Mouse (Mus musculus): ENCODE measurements around the gene Tmbim4.

The Tmbim4 gene

DNA sequence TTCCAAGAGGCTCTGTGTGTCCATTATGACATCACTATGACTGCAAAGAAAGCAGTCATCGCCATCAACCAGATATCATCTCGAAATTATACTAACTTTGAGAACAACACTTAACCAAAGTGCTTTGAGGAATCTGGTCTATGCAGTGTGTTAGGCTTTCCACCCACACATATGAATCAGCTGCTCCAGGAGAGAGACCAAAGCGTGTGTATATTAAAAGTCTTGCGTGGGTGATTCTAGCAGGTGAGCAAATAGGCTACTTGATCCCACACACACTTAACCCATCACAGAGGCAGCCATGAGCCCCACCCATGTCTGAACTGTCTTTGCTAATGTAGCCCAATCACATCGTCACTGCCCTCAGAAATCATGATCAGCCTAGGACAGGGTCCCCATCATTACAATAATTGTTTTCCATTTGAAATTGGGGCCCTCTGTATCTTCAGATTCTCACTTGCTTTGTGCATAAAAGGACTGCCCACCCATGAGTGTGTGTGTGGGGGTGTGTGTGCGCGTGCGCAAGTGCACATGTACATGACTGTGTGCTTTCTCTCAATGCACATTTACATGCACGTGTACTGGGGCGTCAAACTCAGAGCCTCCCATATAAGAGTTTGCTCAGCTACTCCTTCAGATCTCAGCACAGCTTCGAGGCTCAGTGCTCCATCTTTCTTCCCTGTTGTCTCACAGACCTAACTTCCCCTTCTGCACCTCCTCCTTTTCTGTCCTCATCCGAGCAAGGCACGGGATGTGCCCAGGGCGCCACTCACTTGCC is 4.1 kb upstream of the Tmbim4 start:
- DNase-seq (ENCODE audit: low read depth, low spot score), result no peak

DNA sequence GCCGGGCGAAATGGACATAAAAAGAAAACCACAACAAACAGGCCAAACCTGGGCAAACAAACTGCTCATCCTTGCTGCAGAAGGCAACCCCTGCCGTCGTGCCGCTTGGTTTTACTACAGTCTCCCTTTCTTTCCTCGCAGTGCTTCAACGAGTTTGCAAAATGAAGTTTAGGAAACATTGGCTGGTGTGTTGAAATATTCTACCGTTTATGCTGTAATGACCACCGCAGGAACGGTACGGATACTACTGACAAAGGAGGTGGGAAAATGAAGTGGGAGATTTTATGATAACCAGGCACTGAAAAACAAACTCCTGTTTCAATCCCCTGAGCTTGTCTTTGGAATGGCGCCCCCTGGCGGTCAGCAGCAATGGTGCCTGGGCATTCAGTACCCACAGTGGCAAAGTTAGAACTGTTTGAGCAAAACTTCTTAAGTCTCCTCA is 592 bp downstream of the Tmbim4 start, which contains the start of gene Irak3:
TSS of gene Irak3 (minus strand) at position 170 of the 442 bp plus-strand sequence.
- peak; percentile 88 for DNase-seq (ENCODE audit: low read depth, low spot score)

DNA sequence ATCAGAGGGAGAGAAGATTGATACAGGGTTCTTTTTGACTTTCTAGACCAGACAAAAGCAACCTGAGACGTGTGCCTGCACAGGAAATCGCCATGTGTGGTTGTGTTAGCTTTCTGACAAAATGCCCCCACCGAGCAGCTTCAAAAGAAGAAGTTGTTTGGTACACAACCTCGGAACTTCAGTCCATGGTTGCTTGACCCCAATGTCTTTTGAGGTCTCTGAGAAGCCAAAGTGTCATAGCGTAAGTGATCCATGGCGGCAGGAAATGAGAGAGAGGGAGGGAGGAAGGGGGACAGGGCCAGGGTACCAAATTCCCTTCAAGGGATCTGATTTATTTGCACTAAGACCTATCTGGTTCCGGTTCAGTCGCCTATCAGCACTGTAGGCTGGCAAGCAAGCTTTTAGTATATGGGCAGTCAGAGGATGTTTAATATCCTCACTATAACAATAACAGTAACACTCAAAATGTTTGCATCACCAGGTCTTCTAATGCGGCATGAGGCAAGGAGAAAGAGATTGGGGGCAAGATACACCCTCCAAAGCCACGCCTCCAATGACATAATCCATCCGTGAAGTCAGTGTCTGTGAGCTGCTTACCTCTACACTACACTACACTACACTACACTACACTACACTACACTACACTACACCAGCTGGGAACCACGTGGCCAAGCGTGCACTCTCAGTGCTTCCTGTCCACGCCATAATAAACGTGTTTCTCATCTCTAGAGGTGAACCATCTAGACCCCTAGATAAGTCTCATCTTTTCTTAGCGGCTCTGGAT is 1.3 kb downstream of the Tmbim4 start:
- peak; percentile 42 for DNase-seq (ENCODE audit: low read depth, low spot score)

DNA sequence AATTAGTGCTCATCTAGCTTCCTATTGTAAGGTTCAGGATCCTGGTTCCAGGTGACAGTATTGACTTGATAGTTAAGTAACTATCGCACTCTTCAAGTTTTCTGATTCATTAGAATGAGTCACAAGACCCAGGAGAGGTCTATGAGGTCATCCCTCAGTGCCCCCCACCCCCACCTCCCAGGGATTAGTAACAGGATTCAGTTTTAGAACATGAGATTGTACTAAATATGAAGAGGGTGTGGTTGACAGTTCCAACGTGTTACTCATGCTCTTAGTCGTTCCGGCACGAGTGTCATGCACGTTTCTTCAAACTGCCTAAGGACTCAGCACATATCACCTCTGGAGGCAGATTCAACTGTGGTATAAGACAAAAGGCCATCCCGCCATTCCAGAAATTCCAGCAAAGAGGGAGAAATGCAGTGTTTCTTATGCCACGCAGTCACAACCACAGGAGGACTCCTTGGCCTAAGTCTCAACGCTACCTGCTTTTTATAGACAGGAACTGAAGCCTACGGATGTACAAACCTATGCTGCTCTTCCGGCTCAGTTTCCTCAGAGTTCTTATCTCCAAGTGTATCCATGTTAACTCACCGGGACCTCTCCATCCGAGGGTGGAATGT is 3.3 kb downstream of the Tmbim4 start:
- DNase-seq (ENCODE audit: low read depth, low spot score), result peak; percentile 74

DNA sequence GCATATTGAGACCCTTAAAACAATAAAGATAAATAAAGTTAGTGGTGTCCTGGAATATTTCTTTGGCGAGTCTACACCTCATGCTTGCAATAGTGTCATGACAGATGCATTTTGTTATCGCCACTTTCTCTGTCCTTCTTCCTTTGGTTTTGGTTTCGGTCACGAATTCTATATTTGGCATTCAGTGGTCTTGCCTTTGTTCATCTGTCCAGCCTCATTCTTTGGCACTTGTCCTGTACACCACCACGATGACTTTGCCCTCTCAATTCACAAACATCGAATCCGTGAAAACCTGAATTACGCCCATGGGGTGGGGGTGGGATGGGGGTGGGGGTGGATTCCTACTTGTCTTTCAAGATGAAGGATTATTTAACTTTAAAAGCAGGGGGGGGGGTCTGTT is 6.6 kb downstream of the Tmbim4 start:
- DNase-seq (ENCODE audit: low read depth, low spot score), result no peak

DNA sequence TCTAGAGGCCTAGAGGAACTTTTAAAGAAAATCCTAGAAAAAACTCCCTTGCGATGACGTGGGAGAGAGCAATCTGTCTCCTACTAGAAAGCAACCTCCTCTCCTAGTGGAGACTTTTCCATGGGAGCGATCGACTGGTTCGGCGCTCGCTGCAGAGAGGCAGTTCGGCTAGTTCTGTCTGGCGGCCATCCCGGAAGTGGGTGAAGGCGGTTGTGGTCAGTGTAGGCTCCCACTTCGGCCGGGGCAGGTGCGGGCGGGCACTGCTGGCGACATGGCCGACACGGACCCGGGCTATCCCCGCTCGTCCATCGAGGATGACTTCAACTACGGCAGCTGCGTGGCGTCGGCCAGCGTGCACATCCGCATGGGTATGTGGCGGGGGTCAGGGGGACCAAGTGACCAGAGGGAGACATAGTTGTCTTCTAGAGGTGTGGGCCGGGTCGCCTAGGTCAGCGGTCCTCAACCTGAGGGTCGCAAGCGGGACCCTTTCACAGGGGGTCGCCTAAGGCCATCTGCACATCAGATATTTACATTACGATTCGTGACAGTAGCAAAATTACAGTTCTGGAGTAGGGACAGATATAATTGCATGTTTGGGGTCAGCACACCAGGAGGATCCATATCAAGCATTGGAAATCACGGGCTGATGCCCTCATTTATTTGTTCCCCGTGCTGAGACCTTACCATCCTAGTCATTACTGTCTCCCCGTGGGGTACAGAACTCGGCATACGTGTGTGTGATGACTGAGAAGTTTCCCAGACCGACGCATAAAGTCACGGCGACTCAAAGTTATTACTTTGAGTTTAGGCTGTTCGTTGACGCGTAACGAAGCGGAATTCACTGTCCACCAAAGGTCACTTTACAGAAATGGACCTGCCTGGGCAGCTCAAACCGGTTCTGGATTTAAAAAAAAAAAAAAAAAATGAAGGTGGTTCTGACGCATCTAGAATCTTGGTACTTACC is 7.5 kb downstream of the Tmbim4 start:
- DNase-seq (ENCODE audit: low read depth, low spot score), result peak; percentile 92

DNA sequence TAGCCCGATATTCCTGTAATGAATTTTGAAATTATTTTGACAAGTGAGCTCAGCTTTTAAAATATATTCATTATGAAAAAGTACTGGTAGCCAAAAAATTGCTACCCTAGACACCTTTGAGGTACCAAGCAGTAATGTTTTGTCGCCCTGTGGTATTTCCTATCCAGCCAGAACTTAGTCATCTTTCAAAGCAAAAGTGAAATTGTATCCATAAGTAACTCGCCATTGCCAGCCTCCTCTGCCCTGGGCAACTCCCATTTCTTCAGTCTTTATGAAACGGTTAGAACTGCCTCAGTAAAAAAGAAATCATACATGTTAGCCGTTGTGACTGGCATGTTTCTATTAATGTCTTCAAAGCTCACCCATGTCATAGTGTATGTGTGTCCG is 8.1 kb downstream of the Tmbim4 start:
- no peak for DNase-seq (ENCODE audit: low read depth, low spot score)

DNA sequence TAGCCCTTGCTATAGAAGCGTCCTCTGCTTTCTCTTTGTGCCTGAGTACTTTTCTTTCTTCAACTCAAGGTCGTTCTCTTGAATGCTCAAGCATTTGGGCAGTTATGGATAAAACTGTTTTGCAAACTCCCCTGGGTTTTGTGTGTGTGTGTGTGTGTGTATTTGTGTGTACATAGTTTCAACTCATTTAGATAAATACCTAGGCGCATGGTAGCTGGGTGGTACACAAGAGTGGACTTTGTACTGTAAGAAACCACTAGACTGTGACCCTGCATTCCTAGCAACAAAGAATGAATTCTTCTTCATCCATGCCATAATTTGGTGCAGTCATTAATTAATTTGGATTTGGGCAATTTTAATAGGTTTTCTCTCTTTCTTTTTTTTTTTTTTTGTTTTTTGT is 8.7 kb downstream of the Tmbim4 start:
- no peak for DNase-seq (ENCODE audit: low read depth, low spot score)

DNA sequence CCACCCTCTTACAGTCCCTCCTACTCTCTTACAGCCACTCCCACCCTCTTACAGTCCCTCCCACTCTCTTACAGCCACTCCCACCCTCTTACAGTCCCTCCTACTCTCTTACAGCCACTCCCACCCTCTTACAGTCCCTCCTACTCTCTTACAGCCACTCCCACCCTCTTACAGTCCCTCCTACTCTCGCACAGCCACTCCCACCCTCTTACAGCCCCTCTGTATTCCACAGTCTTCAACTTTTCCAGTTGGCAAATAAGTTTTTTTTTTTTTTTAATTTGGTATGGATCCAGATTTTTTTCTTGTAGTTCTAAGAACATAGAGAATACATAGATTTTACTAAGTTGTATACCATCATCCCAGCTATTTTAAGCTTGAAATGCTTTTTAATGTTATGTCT is 15.7 kb downstream of the Tmbim4 start:
- peak; percentile 38 for DNase-seq (ENCODE audit: low read depth, low spot score)

DNA sequence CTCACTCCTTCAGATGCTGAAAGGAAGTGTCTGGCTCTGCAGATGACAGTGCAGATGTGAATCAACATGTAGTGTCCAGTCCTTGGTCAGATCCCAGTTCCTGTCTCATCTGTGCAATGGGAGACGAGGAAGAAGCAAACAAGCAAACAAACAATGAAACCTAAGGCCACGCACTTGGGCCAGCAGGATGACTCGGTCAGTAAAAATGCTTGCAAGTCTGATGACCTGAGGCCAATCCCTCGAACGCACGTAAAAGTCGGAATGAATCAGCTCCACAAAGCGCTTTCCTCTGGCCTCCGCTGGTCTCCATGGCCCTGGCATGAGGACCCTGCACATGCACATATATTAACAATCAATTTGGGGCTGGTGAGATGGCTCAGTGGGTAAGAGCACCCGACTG is 17.6 kb downstream of the Tmbim4 start:
- DNase-seq (ENCODE audit: low read depth, low spot score), result no peak

DNA sequence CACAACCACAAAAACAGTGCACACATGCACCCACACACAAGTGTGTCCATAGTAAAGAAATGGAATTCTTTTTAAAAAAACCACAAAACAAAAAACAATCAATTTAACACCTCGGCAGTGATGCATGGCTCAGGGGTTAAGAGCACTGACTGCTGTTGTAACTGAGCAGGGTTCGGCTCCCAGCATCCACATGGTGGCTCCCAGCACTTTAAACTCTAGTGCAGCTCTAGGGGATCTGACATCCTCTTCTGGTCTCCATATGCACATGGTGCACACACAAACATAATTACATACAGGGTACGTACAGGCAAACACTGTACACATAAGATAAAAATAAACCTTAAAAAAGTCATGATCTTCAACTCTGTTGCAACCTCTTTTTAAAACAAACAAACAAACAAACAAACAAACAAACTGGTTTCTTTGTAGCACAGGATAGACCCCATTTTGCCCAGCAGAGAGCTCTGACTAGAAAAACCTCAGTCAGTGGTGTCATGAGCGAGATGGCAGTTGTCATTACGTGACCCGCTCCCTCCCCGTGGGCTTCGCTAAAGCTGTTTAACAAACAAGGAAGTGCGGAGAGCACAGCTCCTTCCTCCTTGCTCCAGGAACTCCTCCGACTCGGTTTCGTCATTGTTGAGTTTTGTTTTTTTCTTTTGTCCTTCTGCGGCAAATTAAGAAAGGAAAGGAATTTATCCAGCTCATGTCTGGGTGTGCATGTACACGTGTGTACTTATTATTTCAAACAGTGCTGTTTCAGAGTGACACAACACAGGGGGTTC is 18.4 kb downstream of the Tmbim4 start:
- no peak for DNase-seq (ENCODE audit: low read depth, low spot score)

DNA sequence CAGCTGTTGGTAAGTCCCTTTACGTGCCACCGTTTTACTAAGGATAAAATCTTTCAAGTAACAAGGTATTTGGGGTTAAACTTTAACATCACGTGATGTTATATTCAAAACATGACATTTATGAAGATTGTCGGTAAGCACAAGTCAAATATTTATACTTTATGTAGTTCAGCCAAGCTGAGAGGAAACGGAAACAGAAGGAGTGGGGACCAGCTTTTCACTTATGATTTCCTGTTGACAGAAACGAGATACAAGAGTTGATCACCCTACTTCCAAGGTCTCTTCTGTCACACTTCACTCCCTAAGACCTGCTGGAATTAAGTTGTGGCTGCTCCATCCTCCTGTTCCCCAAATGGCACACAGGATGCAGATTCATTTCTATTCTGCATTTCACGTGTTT is 19.4 kb downstream of the Tmbim4 start:
- DNase-seq (ENCODE audit: low read depth, low spot score), result no peak

DNA sequence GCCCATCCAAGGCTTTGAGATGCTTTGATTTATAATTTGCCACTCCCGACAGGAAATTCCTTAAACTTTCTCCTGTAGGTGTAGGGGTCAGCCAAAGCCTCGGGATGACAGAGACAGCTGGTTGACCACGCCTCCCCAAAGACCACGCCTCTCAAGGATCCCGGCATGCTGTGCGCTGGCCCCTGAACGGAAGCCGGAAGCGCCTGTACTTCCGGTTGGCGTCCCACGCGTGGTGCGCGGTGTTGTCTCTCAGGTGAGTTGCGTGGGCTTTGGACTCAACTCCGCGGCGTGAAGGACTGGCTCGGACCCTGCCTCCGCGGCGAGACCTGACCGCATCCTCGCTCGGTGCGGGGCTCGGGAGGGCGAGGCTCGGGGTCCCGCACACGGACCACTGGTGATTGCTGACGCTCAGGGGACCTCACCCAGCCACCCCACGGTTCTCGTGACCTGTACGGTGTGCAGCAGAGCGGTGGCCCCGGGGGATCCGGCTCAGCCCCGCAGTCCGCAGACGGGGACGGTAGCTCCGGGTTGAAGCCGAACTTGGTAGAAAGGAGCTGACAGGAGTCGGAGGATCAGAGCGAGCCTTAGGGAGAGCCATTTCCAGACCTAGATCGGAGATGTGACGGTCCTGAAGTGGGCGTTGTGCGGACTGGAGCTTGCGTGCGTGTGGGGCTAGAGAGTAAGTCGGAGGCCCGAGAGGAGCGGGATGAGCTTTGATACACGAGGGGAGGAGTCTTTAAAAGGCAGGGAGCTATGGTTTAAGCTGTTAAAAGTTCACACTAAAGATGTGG is 25.7 kb downstream of the Tmbim4 start, which contains the start of gene Llph:
TSS of gene Llph (plus strand) at position 200 of the 791 bp plus-strand sequence.
- peak; percentile 95 for DNase-seq (ENCODE audit: low read depth, low spot score)

DNA sequence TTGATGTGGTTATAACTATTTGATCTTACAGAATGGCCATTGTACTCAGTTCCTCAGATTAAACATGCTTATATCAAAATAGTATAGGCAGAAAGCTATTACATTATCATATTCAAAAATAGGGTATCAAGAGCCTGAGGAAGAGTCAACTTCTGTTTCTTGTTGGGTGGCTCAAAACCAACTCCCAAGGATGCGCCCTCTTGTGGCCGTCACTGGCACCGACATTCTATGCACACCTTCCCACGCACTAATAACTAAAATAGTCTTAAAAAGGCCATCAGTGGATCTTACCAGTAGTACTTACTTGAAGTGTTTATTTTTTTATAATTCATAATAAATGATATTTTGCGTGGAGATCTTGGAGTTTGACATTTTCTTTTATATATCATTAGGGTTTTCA is 30.3 kb downstream of the Tmbim4 start:
- DNase-seq (ENCODE audit: low read depth, low spot score), result peak; percentile 81

DNA sequence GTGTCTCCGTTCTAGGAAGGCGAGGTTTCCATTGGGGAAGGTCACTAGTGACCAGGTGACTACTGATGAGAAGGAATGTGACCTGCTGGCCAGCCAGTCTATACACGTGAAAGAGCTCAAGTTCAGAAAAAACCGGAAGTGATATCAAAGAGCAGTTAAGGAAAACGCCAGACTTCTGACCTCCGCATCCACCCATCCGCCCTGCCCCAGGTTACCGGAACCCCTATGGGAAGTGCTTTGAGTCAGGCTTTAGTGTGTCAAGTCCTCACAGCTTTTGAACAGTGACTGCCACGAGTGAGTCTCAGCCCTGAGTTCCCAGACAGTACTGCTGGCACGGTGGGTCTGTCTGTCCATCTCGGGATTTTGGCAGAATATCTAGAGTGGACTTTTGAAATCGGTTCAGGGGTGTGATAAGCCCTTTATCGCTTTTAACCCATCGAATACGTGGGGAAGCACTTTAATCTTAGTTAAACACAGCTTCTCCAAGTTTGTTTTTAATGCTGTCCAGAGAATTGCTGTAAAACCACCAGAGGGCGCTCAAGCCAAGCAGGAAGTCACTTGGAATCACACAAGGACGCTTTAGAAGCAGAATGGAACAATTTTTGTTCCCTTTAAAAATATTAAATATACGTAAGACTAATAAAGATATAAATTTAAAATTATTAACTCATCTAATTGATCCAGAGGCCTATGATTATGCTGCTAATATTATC is 32.4 kb downstream of the Tmbim4 start:
- peak; percentile 78 for DNase-seq (ENCODE audit: low read depth, low spot score)

DNA sequence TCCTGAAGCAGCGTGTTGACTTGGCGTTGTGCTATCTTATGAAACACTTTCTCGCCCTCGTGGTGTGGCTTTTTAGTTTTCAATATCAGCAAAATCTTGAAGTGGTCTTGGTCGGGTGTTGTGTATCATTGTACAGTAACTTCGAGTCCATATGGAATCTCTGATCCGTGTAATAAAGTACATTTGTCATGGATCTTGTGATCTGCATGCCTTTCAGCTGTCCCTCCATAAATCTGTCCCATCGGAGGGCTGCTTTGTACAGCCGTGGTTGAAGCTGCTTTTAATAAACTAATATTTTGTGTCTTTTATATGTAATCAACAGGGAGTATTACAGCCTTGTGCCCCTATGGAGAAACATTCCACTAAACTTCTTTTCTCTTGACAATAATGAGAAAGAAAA is 35.5 kb downstream of the Tmbim4 start:
- no peak for DNase-seq (ENCODE audit: low read depth, low spot score)

DNA sequence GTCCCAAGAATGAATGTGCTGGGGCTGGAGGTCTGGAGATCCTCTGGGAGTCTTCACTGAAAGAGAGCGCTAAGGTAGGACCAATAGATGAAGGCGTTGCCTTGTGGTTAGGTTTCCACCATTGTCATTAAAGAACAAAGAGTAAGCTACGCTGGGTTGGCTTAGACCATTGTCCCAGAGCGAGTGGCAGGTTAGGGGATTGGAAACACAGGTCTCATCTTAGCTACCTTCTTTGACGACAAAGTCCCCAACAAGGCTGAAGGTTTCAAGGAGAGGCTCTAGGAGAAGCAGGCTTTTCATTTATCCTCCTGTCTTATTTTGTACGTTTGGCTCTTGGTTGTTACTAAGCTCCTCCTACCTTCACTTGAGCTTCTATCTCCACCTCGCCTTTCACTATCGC is 36.9 kb downstream of the Tmbim4 start:
- DNase-seq (ENCODE audit: low read depth, low spot score), result no peak

DNA sequence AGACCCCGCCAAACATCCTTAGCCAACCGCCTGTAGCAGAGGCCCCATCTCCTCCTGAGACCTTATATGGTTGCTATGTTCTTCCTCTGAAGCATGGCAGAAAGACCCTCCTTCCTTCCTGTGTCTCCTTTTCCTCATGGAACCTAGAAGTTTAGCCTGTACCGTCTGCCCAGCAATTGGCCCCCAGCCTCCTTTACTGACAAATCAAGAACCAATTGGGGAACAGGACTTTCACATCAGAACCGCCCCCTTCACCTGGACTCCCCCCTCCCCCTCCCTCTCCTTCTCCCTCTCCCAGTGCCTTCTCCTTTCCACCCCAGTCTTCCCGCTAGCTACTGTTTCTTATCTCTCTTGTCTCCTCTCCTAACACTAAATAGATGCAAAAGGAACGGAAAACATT is 38.1 kb downstream of the Tmbim4 start:
- peak; percentile 57 for DNase-seq (ENCODE audit: low read depth, low spot score)

DNA sequence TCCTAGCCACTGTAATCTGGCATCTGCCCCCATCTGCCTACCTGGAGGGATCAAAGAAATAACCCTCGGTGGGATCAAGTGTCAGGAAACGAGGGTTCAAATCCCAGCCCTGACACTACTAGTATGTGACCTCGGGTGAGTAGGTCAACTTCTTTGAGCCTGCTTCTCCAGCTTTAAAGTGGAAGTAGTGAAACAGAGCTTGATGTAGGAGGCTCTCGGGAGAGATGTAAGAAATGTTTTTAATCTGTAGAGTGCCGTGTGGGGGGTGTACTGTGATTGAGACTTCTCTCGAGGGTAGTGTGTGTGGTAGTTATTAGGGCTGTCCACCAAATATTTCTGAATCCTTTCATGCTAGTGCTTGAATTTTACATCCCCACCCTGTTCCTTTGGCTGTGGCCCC is 41.0 kb downstream of the Tmbim4 start:
- DNase-seq (ENCODE audit: low read depth, low spot score), result no peak
